ENCODE assay signal across 8 mouse cellular contexts in the genomic region with DNA sequence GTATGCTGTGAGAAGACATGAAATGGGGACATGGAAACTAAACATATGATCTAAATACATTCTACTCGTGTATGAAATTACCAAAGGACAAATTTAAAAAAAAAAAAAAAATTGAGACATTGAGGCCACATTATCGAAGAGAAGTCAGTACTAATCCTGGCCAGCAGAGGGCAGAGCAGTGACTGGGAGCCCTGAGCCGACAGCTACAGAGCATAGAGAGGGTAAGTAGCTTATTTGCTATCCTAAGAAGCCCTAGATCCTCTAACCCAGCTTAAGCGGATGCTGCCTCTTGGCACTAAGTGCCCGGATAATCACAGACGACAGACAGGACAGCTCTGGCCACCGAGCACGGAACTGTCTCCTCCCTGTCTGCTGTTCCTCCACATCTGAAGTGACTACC. TPM values are rescaled to one million over a fixed set of nuclear protein-coding genes. Genes with fewer than 3 reads are reported as not detected.
DNase-seq lines count a peak whose midpoint lies in the region; ATAC-seq and TF ChIP-seq lines count a peak whose summit lies in the region.

No protein-coding gene starts in this region.

- no peak for TF ChIP-seq POLR2A in kidney, adult 2 months (IDR thresholded peaks at IDR 0.05; ENCODE audit: low read depth, low read length)

- no peaks in the 10 kb centered on the region; the same call in 1 of the 2 replicates for H3K36me3 ChIP-seq in kidney, adult 2 months (ENCODE audit: control insufficient read depth, insufficient read depth, low read length)
- H3K36me3 ChIP-seq in lung, embryonic 14.5 days (ENCODE audit: insufficient read depth): peaks cover 77% of the 10 kb centered on the region

- 30% methylated on average over 8 of the region's 8 CpGs for WGBS in kidney, adult 2 months
- 44% methylated on average over 8 of the region's 8 CpGs for WGBS in lung, embryonic 14.5 days

- peak; percentile 59 to 89 for DNase-seq in adrenal gland, adult (ENCODE audit: inconsistent age in 2 of 2, low spot score in 1 of 2)
- DNase-seq in adrenal gland, adult 8-10 months: no peak
- DNase-seq in MN1 (ENCODE audit: low spot score): peak; percentile 77
- peak; percentile 82 for DNase-seq in cerebellum, adult 9-10 months
- DNase-seq in forelimb bud, embryonic 11.5 days (ENCODE audit: low read depth, low spot score): peak; percentile 67
- peak; percentile 70 for DNase-seq in kidney, adult 2 months
- peak; percentile 88 for DNase-seq in lung, embryonic 14.5 days
- DNase-seq in retina, postnatal 7 days (ENCODE audit: low read depth, low spot score): peak; percentile 88

- H3K4me3 ChIP-seq in kidney, adult 2 months (ENCODE audit: insufficient read depth, low read depth, low read length): no peak overlapping the region
- no peak overlapping the region for H3K4me3 ChIP-seq in lung, embryonic 14.5 days (ENCODE audit: low read depth, low read length)

- no peaks in the 10 kb centered on the region for H3K9me3 ChIP-seq in lung, embryonic 14.5 days (ENCODE audit: low read depth, low read length)

- H3K4me1 ChIP-seq in kidney, adult 2 months (ENCODE audit: control insufficient read depth, insufficient read depth, low read length): 0 out of 2 replicates have a peak, but pooled peaks cover 4% of the 10 kb centered on the region
- peaks cover 3% of the 10 kb centered on the region; the same call in 1 of the 2 replicates for H3K4me1 ChIP-seq in lung, embryonic 14.5 days (ENCODE audit: insufficient read depth)

- no peak overlapping the region for H3K9ac ChIP-seq in lung, embryonic 14.5 days

- TF ChIP-seq CTCF in kidney, adult 2 months (conservative IDR thresholded peaks at IDR 0.05; ENCODE audit: insufficient read depth, insufficient read length, low read depth, low read length): peak; percentile 79
- TF ChIP-seq CTCF in lung, embryonic 14.5 days (IDR thresholded peaks at IDR 0.05; ENCODE audit: low read depth): peak; percentile 84

- no peak overlapping the region for H3K4me2 ChIP-seq in lung, embryonic 14.5 days

- ATAC-seq in lung, embryonic 14.5 days (ENCODE audit: insufficient read depth): no peak

- no peaks in the 10 kb centered on the region for H3K27me3 ChIP-seq in kidney, adult 2 months (replicated peaks; ENCODE audit: control insufficient read depth, insufficient read depth, low read length)
- no peaks in the 10 kb centered on the region for H3K27me3 ChIP-seq in lung, embryonic 14.5 days (ENCODE audit: insufficient read depth, low read length)

- H3K27ac ChIP-seq in kidney, adult 2 months (ENCODE audit: insufficient read depth, low read depth, low read length): no peak overlapping the region
- no peak overlapping the region for H3K27ac ChIP-seq in lung, embryonic 14.5 days (ENCODE audit: low read depth)

RNA-seq across cellular contexts. Expression of a gene that starts 21.7 kb away (rescaled TPM):
- 100 to 1,000 TPM; 185 to 258 (median 197) TPM for total RNA-seq in adrenal gland, adult 8-10 months (2022)
- 42.2 and 51.8 TPM in 2 replicates for polyA plus RNA-seq in kidney, adult 2 months (2012; rRNA removed)
- polyA plus RNA-seq in lung, embryonic 14.5 days (2014; fragmentation: Nextera tagmentation; extraction: Ambion mirVana): 308 and 325 TPM in 2 replicates

RNA-seq across cellular contexts. Expression of a gene that starts 27.8 kb away (rescaled TPM):
- total RNA-seq in adrenal gland, adult 8-10 months (2022): 10 to 100 TPM; 20.3 to 25.0 (median 23.4) TPM
- polyA plus RNA-seq in kidney, adult 2 months (2012; rRNA removed): 8.3 TPM in 2 replicates
- 14.5 and 16.7 TPM in 2 replicates for polyA plus RNA-seq in lung, embryonic 14.5 days (2014; fragmentation: Nextera tagmentation; extraction: Ambion mirVana)
